Mouse (Mus musculus): Measurements from ENCODE around the gene Lyl1.

Lyl1 gene

GRCm38 (mm10) chr8:84700941-84701911 is at the start of gene Lyl1:
Gene Lyl1 (plus strand): TSS chr8:84701457.
- DNase-seq (ENCODE audit: low spot score), result peak; percentile 99

- DNase-seq (ENCODE audit: low spot score), result no peak
These were observed 48.1 kb upstream of the Lyl1 start for GRCm38 (mm10) chr8:84653092-84653631.

GRCm38 (mm10) chr8:84654597-84654996 is 46.7 kb upstream of the Lyl1 start:
- no peak for DNase-seq (ENCODE audit: low spot score)

- no peak for DNase-seq (ENCODE audit: low spot score)
These were observed 45.7 kb upstream of the Lyl1 start for GRCm38 (mm10) chr8:84655336-84656190.

GRCm38 (mm10) chr8:84656191-84656525 is 45.1 kb upstream of the Lyl1 start:
- no peak for DNase-seq (ENCODE audit: low spot score)

GRCm38 (mm10) chr8:84656641-84657126 is 44.6 kb upstream of the Lyl1 start:
- DNase-seq (ENCODE audit: low spot score), result peak; percentile 76

- DNase-seq (ENCODE audit: low spot score), result no peak
These were observed 44.1 kb upstream of the Lyl1 start for GRCm38 (mm10) chr8:84657203-84657602.

GRCm38 (mm10) chr8:84657680-84658079 is 43.6 kb upstream of the Lyl1 start:
- DNase-seq (ENCODE audit: low spot score), result no peak

GRCm38 (mm10) chr8:84658951-84659350 is 42.3 kb upstream of the Lyl1 start:
- no peak for DNase-seq (ENCODE audit: low spot score)

GRCm38 (mm10) chr8:84659936-84660818 is 41.1 kb upstream of the Lyl1 start:
- DNase-seq (ENCODE audit: low spot score), result peak; percentile 62

- DNase-seq (ENCODE audit: low spot score), result peak; percentile 52
These were observed 40.3 kb upstream of the Lyl1 start for GRCm38 (mm10) chr8:84660819-84661457.

GRCm38 (mm10) chr8:84661458-84661871 is 39.8 kb upstream of the Lyl1 start:
- DNase-seq (ENCODE audit: low spot score), result peak; percentile 81

GRCm38 (mm10) chr8:84661961-84662571 is 39.2 kb upstream of the Lyl1 start:
- no peak for DNase-seq (ENCODE audit: low spot score)

GRCm38 (mm10) chr8:84662581-84663065 is 38.6 kb upstream of the Lyl1 start, which contains the start of gene Ier2:
Gene Ier2 (minus strand): TSS chr8:84662852.
- peak; percentile 93 for DNase-seq (ENCODE audit: low spot score)

GRCm38 (mm10) chr8:84663483-84664327 is 37.6 kb upstream of the Lyl1 start:
- peak; percentile 97 for DNase-seq (ENCODE audit: low spot score)

GRCm38 (mm10) chr8:84664566-84665384 is 36.5 kb upstream of the Lyl1 start:
- DNase-seq (ENCODE audit: low spot score), result peak; percentile 75

- no peak for DNase-seq (ENCODE audit: low spot score)
These were observed 35.8 kb upstream of the Lyl1 start for GRCm38 (mm10) chr8:84665385-84665893.

- no peak for DNase-seq (ENCODE audit: low spot score)
These were observed 33.2 kb upstream of the Lyl1 start for GRCm38 (mm10) chr8:84668081-84668480.
